Mouse (Mus musculus) spleen, postnatal 36 days (tissue): ENCODE results near the gene Prdx5.

ENCODE experiments used
- DNase-seq, 2 experiments: peaks; one replicate each; pipeline ENCODE4 v3.0.0; 2022; ENCODE audit warnings: low spot score in 2 of 2, mixed read lengths in 1 of 2

Prdx5 gene

DNA sequence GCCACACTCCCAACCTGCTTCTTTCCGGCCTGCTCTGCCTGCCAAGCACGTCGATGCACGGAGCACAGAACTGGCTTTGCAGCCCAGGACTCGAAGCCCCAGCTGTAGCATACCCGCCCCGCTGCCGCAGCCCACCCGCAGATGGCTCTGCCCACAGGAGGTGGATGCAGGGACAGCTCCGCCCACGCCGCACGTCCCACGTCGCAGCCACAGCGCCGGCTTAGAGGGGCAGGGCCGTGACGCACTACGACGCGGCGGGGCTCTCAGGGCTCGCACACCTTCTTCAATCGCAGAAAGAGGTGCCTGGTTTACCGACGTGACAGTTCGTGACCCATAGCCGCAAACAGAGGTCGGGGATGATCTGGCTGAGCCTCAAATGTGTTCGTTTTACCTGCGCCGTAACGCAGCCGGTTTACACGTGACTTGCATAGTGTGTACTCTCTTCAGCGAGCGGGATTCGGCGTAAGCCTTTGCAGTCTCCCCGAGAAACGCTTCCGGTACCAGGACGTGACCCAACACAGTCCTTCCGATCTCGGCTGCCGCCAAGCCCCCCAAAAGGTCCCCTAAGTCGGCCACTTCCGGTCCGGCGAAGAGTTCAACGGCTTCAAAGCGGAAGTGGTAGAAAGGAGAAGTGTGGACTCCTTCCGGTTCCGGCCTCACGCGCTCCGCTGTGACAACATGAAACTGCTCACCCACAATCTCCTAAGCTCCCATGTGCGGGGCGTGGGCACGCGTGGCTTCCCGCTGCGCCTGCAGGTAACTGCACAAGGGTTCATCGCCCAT is at the start of gene Prdx5, which contains the start of gene Trmt112:
Gene Prdx5, minus strand, starts transcription at position 600 of the 783 bp plus-strand sequence.
Gene Trmt112, plus strand, starts transcription at position 192 of the 783 bp plus-strand sequence.
- peak; percentile 90 to 91 for DNase-seq

DNA sequence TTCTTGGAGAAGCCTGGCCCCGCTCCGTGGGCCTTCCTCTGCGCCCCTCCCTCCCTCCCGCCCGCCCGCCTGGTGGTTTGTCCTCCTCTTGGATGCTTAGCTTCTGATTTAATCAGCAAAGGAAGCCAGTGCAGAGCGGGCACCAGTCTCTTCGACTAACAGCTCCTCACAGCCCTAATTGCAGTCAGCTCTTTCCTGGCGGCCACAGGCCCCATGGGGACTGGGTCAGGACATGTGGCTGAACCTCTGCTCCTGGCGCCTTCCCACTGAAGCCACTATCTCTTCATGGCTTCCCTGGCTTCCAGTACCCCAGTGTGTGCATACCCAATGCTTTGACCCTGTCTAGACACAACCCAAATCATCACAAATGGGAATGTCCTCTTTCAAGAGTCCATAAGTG is 46.6 kb upstream of the Prdx5 start:
- DNase-seq = no peak

DNA sequence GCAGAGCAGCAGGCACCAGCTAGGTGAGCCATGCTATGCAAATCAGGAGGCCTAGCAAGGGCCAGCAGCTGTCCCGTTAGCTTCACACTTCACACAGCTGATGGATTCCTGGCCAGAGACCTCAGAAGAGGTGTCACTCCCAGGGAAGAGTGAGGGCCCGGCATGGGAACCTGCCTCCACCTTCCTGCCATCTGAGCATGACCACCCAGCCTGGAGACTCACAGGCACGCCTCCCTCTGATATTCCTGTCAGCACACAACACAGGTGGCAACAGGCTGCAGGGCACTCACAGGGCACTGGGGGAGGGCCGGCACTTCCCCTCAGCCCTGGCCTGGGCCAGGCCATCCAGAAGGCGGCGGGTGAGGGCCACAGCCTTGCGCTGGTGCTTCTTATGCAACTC is 45.5 kb upstream of the Prdx5 start:
- no peak for DNase-seq

DNA sequence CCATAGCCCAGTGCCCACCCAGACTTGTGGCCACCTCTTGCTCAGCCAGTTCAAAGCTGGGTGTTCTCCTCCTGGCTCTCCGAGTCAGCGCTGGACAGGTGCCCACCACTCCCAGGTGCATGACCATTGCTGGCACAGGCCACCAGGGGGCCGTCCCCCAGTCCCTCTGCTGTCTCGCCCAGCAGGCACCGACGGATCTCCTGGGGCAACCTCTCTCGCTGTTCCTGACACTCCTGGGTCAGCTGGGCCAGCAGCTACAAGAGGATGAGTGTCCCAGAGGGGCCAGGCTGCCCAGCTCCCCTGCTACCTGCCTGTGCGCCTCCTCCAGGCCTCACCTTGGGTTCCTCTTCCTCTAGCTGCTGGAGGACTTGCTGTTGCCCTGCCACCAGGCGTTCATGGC is 44.1 kb upstream of the Prdx5 start:
- no peak for DNase-seq

DNA sequence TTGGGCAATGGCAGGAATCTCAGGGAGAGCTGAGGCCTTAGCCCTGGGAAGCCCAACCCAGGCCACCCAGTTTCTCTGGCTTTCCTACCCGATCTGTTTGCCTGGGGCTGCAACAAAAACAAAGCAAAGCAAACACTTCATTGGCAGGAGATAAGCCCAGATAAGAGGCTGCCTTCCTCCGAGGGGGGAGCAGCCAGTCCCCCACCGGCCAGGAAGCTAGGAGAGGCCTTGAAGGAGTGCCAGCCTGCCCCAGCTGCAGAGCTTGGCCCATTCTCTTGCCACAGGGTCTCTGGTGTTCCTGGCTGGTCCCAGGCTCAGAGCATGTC is 42.8 kb upstream of the Prdx5 start:
- DNase-seq = no peak

DNA sequence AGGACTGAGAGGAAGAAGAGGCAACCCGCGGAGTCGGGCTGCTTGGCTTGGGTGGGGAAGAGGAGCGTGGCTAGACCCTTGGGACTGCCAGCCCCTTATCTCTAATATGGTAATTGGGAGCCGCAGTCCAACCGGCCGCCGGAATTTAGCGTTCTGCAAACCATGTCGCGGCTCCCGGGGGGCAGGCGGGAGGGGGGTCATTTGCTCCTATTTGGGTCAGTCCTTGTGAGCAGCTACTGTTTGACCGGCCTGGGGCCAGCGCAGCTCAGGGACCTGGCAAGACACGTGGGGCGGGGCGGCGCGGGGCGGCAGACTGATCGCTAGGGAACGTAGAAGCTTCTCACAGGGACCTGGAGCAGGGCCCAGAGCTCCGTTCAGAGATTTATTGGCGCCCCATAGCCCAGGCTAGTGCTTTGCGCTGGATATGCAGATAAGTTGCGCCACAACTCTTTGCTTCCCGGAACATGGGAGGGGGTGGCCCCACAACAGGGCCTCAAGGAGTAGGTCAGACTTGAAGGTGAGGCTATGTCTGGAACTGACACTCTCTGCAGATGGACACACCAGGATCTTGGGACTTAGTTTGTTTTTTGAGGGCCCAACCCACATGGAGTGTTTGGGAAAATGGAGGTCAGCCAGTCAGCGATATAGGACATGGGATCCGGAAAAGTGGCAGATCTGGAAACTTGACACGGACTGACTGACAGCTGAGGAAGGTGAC is 42.2 kb upstream of the Prdx5 start:
- peak; percentile 52 to 61 for DNase-seq

DNA sequence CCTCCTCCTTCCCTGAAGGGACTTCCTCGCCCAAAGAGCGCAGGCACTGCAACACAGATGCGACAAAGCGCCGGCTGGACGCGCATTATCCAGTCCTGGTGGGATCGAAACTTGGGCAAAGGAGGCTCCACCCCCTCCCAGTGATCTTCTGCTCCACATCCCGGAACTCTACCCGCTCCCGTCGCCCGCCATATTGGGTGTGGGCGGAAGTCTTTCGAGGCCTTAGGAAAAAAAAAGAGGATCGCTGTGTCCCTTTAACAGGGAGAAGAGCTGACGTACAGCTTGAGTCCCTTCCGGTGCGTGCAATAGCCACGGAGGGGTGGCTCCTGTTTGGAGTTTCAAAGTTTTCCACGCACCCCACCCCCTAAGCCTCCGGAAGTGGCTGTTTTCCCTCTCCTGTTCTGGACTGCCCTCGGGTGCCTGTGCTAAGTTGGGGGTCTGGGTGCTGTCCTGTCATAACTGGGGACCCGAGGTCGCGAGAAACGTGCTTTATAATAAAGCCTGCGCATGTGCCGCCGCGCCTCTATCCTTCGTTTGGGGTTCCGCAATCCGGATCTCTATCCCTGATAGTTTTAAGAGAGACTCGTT is 41.6 kb upstream of the Prdx5 start:
- peak; percentile 83 to 88 for DNase-seq

DNA sequence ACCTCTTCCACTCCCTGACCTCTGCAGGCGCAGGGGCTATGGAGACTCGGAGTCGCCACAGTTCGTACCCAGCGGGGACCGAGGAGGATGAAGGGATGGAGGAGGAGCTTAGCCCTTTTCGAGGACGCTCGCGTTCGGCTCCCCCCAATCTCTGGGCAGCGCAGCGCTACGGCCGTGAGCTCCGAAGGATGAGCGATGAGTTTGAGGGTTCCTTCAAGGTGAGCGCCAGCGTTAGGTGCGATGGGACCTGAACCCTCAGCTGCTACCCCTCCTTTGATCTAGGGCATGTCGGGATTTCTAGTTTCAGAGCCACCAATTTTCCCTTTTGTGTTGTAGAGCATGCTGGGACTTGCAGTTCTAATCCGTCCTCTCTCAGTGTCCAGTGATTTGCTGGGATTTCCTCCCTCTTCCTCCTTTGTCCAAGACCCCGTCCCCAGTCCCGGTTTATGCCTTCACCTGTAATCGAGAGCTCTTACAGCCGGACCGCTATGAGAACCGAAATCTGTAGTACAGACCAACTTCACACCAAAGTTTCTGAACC is 40.8 kb upstream of the Prdx5 start:
- DNase-seq = peak in 1 of 2 experiments; percentile 34

DNA sequence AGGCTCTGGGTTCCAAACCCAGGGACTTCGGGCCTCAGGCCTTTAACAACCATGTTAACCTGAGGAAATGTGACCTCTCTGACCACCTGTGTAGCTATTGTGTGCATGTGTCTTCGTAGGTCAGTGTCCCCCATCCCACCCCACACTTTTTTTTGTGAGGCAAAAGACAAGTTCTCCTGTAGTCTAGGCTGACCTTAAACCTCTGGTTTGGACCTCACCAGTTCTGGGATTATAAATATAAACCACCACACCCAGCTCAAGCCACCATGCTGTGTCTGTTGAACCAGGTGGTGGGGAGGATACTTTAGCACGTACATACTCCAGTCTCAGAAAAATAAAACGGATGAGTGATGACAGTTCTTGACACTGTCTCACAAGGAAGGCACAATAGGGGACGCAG is 40.0 kb upstream of the Prdx5 start:
- no peak for DNase-seq

DNA sequence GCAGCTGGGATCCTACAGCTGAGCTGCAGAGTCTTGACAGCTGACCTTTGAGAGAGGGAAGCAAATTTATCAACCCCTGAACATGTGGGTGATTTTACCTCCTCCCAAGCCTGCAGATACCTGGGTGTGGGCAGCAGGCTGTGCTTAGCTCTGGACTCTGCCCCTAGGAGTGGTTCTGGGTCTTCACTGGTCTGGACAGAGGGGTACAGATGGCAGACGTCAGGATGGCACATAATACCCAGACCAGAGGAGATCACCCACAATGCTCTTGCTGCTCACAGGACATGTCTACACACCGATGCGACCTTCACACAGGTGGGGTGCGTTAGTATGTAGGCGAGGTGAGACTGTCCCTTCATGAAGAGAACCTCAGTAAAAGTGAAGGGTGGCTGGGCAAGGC is 39.6 kb upstream of the Prdx5 start:
- no peak for DNase-seq

DNA sequence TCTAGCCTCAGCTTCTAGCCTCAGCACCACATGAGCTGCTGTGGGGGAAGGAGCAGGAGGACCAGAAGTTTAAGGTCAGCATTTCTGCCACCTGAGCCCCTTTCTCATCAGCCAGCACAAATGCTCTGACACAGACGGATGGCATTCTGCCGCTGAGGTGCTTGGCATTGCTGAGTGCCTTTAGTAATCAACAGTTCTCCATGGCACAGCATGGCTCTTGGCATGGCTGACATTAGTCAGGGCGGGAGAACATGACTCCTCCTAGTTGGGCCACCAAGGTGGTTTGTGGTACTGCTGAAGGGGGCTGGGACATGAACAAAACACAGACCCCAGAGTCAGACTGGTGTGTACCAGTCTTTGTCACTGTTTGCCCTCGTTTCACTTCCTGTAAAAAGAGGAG is 38.3 kb upstream of the Prdx5 start:
- DNase-seq = no peak

DNA sequence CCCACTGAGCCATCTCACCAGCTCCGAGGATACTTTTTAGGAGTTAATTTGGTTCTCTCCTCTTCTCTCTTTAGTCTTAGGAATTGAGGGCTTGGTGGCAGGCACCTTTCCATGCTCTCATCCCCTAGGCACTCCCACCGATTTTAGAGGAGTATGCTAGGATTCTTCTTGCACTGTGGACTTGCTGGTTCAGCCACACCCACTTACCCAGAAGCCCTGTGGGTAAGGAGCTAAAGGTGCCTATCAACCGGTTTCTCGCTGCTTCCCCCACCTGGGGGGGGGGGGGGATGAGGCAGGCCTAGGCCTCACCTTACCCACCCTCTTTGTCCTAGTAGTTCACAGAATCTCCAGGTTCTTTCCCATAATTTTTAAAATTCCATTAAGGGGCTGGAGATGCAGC is 37.8 kb upstream of the Prdx5 start:
- DNase-seq = no peak

DNA sequence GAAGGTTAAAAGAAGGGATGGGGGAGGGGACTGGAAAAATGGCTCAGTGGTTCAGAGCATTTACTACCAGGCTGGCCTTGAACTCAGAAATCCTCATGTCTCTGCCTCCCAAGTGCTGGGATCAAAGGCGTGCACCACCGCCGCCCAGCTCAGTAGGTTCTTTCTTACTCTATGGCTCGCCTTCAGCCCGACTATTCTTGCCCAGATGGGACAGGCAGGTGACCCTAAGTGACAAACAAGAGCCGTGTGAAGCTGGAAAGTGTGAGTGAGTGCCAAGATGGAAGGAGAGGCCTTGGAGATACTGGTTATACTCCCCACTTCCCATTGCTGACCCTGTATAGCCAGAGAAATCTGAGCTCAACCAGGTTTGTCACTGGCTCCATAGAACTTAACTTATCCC is 33.8 kb upstream of the Prdx5 start:
- no peak for DNase-seq

DNA sequence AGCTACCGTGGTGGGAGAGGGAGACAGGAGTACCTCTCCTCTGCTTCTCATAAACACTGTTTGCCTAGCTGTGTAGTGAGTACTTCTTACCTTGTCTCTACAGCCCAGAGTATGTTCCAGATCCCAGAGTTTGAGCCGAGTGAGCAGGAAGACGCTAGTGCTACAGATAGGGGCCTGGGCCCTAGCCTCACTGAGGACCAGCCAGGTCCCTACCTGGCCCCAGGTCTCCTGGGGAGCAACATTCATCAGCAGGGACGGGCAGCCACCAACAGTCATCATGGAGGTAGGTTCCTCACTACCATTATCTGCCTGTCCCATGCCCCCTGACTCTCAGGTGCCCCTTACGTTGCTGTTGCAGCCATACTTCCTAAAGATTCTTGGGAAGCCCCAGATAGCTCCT is 32.9 kb upstream of the Prdx5 start:
- no peak for DNase-seq

DNA sequence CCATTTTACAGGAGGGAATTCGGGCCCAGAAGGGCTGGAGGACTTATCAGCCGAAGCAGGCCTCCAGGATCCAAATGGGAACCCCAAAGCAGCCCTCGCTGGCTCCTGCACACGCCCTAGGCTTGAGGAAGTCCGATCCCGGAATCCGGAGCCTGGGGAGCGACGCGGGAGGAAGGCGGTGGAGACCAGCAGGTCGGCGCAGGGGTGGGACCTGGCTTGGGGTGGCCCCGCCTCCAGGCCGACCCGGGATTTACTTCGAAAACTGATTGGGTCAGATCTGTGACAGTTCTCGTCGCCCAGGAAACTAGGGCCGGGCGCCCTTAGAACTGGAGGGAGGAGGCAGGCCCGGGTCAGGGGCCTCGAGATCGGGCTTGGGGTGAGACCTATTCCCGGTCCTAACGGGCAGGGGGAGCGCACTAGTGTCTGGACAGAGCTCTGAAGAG is 32.4 kb upstream of the Prdx5 start, which contains the start of gene Gpr137:
Gene Gpr137, minus strand, starts transcription at position 232 of the 443 bp plus-strand sequence.
- peak; percentile 95 for DNase-seq

DNA sequence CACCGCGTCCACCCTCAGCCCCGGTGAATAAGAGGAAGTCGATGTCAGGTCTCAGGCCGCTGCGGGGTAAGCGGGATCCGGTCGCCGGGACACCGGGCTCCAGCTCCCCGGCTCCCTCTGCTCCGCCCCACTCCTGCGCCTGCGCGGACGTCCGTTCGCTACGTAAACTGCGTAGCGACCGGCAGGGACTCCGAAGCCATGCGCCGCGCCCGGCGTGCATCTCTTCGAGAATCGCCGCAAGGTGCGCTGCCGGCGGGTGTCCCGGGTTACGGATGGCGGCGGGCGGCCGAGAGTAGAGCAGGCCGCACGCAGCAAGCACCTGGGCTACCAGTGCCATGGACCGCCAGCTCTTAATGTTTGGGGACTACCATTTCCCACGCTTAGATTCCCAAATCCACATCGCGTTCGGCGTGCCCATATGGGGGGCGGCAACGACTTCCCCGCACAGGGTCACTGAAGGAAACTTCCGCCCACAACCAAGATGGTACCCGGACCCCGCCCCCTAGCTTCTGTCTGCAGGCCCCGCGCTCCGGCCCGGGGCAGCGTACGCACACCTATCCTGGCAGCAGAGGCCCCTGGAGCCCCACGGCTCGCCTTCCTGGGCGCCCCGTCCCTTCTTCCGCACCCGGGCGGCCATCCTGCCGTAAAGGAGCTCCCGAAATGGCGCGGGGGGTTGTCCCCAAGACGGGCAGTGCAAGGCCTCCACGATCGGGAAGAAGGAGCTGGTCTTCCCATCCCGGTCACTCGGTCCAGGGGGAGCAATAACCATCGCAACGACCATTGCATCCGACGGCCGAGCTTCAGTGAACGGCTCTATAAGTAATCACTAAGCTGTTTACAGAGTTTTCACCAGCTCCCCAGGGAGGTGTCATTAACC is 31.7 kb upstream of the Prdx5 start, which contains the start of gene Bad:
Gene Bad, plus strand, starts transcription at position 490 of the 877 bp plus-strand sequence.
- DNase-seq = peak; percentile 89 to 90

DNA sequence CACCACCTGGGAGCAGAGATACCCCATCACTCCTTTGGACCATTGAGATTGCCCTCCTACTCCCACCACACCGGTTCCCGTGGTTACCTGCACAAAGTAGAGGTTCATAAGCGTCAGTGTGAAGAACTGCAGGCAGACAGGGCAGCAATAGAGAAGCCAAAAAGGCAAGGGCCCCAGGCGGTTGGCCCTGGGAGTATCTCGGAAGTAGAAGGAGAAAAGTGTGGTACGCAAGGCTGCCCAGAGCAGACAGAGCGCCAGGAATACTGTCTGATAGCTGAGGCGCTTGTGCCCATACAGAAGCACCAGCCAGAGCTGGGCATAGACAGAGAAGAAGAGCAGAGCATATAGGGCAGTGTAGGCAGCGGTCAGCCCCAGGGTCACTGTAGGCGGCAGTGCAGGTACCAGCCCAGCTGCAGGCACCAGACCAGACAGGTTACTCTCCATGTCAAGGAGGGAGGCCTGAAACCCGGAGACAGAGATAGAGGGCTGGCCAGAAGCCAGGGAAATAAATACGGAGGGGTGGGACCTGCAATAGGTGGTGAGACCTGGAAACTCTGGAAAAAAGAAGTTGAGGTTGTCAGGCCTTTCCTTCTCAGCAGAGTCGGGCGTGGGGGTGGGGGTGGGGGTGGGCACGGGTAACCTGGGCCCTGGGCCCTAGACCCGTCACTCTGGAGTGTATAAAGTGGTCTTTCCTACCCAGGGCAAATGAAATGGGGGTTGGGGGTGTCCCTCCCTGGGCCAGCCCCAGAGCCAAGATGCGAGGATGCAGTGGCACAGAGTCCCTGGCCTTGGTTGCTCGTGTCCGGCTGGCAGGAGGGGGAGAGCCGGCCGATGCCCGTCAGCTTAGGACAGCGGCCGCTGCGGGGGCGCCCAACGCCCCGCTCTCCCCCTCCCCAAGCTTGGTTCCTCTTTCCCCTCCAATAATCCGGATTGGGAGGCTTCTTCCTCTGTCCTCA is 30.8 kb upstream of the Prdx5 start:
- no peak for DNase-seq

DNA sequence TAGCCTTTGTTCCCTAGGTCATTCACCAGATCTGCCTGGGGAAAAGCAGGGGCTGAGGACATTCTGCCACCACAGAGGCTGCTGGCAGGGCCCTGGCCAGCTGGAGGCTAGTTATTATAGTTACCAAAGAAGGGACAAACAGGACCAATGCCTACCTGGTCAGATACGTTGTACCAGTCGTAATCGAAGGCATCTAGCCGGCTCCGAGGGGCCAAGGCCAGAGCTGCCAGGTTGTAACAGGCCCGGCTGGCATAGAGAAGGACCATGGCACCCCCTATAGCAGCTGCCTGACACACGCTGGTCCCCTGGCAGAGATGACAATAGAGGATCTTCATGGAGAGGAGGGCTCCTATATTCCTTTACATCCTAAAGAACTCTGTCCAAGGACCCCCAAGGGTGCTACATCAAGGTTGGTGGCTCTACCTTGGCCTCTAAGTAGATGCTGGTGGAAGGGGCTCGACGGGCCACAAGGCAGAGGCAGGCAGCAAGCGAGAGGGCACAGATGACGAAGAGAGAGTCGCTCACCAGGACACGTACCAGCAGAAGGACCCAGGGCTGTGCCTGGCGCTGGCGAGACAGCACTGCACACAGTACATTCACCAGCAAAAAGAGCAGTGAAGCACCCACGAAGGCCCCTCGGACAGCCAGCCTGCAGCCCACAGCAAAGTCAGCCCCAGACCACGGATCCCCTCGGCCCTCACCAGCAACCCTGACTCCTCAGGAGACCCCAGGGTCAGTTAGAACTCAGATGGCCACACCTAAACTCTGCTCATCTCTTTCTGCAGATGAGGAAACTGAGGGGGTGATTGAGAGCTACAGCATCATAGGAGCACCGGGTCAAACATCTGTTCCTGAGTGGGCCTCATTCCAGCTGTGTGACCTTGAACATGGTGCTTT is 29.4 kb upstream of the Prdx5 start:
- no peak for DNase-seq
